Mouse (Mus musculus): ENCODE measurements around the gene Ppp2r2c.

The Ppp2r2c gene

DNA sequence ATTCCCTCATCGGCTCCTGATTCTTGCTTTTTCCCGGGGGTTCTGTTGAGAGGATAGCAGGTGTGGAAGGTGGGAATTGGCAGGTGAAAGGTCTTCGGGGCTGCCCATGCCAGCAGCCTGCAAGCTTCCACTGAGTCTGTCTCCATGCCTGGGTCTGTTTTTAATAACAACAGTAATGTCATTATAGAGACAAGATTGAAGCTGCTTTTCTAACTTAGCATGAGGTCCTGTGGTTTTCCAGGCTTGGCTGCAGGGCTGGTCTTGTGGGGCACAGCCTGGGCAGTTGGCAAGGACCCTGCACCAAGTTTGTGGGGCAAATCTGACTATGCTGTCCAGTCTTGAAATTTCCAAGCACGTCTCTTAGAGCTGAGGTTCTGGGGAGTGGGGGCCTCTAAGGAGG lies 7.6 kb downstream of the Ppp2r2c start:
- no peak for DNase-seq

DNA sequence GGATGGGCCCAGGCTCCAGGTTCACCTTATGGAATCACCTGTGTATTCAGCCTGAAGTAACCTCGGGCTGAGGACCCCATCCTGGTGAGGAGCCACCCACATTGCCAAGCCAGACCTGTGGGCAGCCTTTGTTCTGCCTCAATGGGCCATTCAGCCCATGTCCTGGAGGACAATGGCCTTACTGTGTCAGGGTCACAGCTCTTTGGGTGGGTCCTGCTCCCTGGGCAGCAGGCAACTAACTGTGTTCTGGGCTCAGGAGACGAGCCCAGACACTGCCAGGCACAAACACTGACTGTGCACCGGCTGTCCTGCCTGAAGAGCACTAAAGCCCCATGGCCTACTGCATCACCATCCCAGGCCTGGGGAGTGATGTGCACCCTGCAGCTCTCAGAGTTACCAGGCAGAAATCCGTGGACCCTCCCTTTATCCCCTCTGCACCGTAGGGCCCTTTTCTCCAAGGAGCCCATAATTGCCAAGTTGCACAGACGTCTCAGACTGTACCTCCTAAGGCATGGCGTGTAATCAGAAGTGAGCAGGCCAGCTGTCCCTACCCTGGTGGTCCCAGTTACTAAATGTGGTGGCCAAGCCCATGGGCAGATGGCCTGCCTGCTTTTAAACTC lies 8.6 kb downstream of the Ppp2r2c start:
- DNase-seq, result no peak

DNA sequence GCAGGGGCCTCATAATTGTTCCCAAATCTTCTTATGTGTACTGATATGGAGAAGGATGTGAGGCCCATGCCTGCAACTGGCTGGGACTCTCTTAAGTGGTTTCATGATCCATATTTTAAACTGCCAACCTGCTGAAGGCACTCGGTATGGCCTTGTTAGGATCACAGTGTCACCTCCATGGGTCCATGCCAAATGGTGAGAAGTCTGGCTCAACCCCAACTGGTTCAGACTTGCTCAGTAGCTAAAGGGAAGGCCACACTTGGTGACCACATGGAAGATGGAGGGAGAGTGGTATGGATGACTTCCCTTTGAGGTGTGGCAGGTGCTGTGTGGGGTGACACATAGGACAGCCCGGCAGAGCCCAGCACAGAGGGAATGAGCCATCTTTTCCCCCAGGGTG lies 9.3 kb downstream of the Ppp2r2c start:
- no peak for DNase-seq

DNA sequence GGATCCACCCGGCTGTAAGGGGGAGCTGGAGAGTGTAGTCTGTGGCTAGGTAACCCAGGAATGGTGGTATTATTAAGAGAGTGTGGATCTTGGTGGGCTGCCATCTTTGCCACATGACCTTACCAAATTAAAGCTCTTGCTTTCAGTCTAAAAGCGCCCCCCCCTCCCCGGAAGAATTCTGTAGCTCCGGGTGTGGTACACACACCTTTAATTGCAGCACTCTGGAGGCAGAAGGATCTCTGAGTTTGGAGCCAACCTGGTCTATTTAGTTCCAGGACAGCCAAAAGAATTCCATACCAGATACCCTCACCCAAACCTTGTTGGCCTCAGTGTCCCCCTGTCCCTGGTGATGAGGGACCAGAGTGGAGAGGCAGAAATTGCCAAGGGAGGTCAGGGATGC lies 10.5 kb downstream of the Ppp2r2c start:
- no peak for DNase-seq

DNA sequence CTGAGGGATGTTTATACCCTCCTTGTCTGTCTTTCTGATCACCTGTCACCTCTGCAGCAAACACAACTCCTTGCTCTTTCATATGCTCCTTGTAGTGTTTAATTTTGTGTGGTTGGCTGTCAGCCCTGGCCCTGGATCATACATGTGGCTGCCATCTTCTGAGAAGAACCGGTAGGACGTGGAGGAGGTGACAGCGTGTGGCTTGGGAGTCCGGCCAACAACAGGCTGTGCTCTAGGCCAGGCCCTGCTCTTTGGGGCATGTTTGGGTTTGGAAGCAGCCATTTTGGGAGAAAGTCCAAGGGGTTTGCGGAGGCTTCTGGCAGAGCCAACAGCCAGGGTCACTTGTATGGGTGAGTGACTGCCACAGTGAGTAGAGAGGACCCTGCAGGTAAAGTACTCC lies 12.3 kb downstream of the Ppp2r2c start:
- DNase-seq, result no peak

DNA sequence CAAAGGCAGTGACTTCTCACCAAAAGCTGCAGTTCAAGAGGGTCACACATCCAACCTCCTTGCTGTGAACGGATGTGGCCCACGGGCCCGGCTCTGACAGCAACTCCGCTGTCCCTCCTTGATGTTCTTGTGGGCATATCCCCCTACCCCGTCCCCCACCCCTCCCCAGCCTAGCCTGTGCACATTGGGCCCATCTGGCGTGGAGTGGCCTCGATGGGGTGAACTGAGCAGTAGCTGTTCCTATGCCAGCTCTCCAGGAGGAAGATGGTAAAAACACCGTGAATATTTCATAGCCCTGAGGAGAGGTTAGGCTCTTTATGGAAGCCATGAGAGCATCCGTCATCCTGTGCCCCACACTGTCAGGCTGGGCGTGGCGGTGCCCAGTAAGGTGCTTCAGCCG lies 15.2 kb downstream of the Ppp2r2c start:
- DNase-seq, result no peak

DNA sequence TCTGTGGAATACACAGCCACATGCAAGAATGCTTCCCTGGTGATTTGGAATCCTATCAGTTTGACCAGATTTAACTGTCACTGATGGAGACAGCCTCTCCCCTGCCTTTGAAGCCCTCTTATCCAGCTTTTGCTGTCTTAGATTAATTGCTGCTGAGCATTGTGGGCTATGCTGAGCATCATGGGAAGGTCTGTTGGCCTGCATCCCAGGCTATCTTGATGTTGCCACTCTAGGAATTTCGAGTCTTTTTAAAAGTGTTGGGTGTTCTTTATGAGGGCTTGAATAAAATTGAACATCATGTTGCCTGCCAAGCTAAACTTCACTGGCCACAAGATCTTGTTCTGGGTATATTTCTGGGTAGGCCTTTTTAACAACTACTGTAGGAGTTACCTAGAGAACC lies 16.8 kb downstream of the Ppp2r2c start:
- DNase-seq, result no peak

DNA sequence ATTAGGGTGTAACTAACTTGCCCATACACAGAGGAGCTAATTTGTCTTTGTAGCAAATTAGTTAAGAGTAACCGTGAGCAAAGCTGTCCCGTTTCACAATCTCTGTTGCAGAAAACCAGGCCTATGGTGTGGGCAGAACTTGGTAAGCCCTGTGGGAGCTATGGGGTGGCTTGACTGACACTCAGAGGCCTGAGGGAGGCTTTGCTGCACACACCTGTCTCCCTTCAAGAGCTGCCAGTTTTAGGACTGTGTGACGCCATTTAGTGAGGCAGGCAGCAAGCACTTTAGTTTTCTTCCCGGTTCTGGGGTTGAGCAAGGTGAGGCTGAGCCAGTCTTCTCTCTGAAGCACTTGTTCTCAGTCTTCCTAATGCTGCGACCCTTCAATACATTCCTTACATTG lies 17.3 kb downstream of the Ppp2r2c start:
- DNase-seq, result no peak

DNA sequence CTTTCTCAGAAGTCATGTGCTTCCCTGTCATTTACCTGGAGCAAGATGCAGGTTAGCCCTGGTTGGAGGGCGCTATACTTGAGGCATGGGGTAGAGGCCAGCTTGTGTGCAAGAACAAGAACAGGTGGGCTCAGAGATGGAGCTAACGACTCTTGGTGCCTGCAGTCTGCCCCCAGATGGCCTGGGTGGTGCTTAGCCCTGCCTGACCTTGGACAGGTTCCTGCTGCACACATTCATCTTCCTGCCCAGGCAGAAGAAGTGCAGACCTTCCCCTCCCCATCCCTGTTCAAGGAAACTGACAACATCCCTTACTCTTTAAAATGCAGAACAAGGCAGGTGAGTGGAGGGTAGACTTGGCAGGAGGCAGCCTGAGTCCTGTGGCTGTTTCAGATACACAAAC lies 18.0 kb downstream of the Ppp2r2c start:
- no peak for DNase-seq

DNA sequence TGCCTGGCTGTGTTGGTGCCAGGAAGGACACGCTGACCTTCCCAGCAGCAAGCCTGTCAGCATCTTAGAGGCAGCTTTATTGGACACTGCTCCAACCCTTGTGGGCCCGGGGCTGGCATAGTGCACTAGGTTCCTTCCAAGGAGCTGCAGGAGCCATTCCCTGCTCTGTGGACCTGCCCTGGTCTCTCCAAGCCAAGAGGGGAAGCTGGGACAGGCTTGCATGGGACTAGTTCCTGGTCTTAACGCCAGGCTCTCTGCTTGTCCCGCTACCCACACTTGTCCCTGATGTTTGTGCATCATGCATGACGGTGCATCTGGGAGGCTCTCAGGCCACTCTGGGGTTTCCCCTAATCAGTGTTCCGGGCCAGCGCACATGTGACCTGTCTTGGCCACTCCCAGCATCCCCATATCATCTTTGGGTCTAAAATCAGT lies 18.6 kb downstream of the Ppp2r2c start:
- no peak for DNase-seq

DNA sequence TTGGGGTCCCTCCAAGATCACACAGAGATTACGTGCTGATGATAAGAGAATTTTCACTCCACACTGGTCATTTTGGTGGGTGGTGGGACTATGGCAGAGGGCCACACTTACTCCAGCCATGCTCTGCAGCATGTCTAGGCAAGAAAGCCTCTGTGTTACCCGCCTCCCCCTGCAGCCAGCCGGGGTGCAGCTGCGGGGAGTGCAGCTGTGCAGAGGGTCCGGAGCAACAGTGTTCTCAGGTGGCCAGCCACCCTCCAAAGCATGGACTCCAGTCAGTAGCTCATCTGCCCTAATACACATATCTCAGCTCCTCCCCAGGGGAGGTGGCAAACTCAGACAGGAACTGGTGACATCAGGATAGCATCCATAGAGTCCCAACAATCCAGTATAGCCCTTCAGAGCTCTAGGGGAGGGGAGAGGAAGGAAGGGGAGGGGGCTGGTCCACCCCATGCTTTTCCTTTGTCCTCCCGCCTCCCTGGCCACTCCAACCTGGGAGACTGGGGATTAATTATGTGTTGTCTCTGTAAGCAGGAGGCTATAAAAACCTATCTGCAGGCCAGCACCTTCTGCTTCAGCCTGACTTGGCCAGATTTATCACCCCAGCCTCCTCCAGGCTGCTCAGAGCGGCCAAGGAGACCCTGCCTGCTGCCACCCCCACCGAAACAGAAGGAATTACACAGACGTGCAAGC lies 19.1 kb downstream of the Ppp2r2c start:
- DNase-seq, result no peak

DNA sequence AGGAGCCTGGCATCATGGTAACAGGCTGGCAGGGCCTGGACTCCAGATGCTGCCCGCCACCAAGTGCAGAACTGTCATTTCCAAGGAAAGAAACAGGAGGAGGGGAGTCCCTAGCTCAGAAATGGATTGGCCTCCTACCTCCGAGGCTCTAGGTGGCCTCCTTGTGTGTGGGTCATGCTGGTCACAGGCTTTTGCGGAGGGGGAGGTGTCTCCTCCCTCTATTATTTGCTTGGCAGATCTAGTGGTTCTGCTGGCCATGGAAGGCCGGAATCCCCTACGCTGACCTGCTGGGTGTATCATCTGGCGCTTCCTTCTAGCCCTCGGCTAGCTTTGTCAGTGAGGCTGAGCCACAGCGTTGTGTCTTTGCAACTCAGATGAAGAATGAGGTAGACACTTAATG lies 20.2 kb downstream of the Ppp2r2c start:
- DNase-seq, result no peak

DNA sequence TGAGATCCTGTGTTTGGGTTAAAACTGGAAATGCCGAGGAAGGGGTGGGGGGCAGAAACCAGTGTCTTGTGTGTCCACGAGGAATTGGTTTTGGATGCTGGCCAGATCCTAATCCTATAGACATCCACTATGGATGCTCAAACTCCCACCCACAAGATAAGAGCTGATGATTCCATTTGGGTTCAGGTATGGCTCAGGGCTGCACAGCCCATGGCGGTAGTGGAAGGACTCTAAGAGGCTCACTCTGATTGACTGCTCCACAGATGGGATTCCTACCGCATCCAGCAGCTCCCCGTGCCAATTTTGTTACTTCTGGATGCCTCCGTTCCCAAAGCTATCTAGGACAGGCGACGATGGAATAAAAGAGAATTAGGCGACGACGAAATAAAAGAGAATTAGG lies 20.6 kb downstream of the Ppp2r2c start:
- DNase-seq, result no peak

DNA sequence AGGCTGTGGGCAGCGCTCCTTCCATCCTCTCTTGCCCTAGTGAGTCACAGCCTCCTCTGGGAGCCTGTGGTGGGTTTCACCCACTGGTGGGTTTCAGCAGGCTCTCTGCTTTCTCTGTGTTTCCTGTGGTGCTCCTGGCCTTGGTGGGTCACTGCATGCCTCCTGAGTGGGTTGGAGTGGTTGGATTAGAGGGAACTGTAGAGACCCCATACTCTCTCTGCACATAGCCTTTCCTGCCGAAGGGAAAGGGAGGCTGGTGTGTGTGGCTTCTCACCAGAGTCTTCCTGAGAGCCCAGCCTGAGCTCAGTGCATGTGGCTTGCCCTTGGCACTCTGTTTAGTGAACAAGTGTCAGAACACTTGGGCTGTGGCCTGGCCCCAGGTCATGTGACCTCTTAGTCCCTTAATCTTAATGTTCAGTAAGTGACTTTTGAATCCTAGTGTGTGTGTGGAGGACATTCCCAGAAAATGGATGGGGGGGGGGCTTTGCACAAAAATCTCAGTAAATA lies 21.1 kb downstream of the Ppp2r2c start:
- DNase-seq, result no peak

DNA sequence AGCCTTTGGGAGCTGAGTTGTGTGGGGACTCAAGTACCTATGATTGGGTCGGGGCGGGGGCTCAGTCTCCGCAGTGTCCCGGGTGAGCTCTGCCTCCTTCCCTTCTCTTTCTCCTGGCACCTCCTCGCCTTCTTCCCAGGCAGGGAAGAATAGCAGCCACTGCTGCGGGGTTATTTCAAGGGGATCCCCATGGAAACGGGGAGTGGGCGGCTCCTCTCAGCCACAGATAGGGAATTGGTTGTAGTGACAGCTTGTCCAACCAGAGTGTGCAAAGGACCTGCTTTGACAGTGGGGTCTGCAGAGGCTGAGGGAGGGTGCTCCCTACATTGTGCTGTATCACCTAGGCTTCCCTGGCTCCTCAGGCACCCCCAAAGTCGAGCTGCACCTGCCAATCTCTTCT lies 22.5 kb downstream of the Ppp2r2c start:
- no peak for DNase-seq

DNA sequence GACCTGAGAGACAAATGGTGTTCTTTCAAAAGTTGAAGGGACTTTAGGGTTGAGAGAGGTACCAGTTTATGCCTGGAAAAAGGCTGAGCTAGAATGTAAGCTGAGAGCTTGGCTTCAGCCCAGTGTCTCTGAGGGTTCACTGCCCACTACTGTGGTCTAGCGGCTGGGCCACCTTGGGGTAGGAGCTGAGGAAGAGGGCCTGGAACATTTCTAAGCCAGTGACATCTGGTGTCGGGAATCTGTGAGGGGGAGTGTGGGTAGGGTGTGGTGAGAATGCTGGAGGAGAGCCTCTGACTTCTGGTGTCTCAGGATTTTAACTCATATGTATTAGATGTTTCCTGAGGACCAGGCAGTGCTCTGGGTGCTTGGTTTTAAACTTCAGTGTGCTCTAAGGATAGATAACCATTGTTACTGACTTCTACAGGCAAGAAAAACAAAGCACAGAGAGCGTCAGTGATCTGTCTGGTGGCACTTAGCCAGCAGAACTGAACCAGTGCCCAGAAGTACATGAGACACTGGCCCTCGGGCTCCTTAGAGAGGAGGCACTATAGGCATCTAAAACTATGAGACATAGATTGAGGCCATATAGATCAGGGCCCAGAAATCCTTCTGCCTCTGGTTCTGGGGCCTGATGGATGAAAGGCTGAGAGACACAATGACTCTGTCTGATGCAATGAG lies 23.6 kb downstream of the Ppp2r2c start:
- no peak for DNase-seq

DNA sequence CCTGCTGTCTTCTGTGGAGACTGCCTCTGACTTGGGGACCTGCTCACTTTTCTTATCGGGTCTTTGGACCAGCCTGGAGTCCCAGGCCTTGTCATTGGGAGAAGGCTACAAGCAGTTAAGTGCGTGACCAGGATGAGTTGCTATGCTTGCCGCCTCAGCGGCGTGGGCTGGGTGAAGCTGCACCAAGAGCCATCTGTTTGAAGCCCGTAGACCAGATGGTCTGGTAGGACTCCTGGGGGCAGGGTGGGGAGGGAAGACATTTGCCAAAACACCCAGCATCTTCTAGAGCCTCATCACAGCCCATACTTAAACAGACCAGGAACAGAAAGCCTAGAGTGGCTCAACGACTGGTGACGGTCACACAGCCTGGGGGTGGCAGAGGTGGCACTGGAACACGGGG lies 24.9 kb downstream of the Ppp2r2c start:
- DNase-seq, result no peak

DNA sequence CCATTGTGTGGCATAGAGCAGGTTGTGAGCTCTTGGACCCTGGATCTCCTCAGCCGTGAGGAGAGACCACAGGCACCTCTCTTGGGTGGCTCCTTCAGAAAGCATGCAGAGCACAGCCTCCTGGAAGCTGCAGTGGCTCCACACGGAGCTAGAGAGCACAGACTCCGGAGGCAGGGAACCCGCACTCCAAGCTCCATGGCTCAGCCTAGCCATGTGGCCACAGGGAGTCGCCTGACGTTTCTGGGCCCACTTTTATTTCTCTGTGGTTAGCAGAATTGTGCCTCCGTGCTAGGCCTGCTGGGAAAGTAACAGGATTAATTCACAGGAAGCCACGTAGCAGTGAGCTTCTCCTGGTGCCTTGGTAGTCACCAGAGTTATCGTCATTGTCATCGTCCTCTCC lies 25.8 kb downstream of the Ppp2r2c start:
- DNase-seq, result no peak

DNA sequence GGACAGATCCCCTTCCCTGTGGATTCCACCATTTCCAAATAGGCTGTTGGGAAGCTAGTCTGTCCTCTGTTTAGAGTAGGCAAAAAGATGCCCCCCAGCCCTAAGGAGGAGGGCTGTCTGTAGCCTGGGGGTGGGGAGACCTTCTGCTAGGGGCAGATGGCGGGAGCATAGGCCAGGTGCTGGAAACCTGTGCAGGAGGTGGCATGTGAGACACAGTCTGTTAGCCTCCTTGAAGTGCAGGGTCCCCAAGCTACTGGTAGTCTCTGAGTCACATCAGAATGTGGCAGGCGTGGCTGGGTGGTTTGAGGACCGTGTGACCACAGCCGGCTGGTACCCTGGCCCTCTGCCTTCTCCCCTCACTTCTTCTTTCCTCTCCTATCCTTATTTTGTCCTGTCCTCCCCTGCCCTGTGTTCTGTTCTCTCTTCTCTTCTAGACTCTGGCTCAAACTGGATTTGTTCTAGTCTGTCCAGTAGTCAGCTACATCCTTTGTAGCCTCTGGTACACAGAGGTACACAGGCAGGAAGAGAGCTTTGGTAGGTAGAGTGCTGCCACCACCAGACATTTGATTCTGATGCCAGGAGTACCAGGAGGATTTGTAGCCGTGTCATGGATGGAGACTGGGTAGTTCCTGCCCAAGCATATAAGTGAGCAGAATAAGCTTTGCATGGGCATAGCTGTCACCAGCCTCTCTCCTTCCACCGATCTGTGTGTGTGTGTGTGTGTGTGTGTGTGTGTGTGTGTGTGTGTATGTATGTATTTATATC lies 26.5 kb downstream of the Ppp2r2c start:
- no peak for DNase-seq

DNA sequence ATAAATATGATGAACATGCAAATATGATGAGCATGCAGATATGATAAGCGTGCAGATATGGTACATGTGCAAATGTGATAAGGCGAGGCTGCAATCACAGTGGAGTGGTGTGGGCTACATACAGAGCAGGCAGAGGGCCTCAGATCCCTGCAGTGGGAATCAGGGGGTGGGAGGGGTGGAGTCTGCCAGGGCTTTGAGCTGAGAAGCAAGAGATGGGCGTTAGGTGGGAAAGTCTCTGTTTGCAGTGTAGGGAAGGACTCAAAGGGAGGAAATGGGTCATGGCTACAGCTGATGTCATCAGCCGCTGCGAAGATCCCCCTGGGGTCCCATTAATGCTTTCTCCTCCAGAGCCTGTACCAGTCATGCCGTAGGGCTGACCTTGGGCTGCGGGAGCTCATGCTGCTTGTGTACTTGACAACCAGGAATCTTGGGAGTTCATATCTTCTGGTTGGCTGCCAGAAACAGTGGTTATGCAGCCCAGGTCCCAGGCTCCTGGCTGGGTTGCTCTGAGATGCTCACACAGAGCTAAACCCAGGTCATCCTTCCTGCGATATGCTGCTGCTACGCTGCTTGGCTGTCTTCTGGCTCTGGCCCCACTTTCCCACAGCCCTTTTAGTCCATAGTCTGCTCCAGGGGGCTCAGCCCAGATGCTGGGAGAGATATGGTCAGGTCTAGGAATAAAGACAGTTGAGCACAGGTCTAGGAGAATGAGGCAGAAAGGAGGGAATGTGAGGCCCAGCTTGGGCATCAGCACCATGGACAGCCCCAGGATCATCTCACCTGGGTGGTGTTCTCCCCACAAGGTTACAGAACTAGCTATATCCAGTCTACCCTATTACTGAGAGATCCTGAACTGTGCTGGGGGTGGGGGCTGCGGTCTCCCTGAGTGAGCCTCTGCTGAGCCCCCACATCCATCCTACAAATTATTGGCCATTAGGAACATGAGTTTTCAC lies 27.6 kb downstream of the Ppp2r2c start:
- no peak for DNase-seq

DNA sequence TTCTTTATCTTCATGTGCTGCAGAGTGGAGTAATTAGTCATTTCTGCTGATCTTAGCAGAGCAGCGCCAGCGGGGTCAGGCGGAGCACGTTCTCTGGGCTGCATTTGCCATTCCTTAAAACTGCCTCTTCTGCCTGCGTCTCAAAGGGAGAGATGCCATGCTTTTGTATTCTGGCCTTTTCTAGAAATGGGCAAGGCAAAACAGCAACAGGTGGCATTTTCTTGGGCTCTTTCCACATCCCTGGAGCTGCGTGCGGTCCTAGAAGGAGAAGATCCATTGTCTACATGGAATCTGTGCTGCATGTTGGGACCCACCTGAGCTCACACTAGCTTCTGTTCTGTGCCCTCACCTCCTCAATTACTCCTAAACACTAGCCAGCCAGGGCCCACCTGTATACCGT lies 29.7 kb downstream of the Ppp2r2c start:
- DNase-seq, result no peak

DNA sequence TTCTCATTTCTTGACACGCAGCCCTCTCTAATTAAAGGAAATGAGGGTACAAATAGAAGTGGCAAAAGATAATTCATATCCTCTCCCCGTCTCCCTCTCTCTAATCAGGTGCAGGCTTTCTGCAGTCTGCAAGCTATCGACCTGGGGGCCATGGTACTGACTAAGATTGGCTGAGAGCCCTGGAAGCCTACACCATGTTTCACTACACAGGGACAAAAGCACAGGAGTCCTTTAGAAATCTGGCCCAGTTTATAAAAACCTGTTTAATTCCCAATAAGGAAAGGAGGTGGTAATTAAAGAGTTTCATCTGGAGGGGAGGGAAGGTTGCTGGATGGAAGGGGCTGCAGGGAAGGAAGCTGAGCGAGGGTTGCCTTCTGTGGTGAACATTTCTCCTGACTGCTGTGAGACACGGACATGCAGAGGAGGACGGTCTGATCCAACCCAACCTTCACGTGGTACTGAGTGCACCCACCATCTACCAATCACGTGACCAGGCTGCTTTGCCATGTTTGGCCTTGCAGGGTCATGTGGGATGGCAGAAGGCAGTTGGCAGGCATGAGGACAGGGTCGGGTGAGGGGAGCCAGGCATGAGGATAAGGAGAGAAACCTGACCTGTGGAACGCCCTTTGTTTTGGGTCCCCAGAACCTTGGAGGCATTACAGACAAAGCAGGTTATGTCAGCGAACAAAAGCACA lies 30.2 kb downstream of the Ppp2r2c start:
- no peak for DNase-seq

Measured in kidney, adult 18-20 months (tissue).